Mouse (Mus musculus): ENCODE results near the gene Fam3b. TPM values are rescaled to one million over a fixed set of nuclear protein-coding genes. Genes with fewer than 3 reads are reported as not detected.

Fam3b gene
- polyA plus RNA-seq, 1 experiment from 2014 or later: not detected

DNA sequence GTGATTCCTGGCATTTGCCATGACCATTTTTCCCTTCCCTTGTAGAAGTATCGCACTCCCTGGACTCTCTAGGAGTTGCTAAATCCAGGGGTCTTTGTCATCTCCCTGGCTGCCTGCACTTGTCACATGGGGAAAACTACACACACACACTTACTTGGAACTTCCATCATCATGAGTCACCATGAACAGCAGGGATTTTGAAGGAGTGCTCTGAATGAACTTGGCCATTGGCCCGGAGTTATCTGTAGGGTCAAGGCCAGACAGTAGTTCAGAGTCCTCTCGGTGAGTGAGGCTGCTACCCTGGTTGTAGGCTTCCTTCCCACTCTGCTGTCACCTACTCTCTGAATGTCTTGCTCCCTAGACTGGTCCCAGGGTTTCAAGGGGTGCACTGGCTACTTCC, 39.0 kb downstream of the Fam3b start:
- Histone ChIP-seq H3K27ac (no peak overlapping the region), H3K9me3 (no peaks in the 10 kb centered on the region), H3K27me3 (ENCODE audit: insufficient read depth, poor library complexity, severe bottlenecking) (0 out of 2 replicates have a peak, but pooled peaks cover 4% of the 10 kb centered on the region), H3K4me1 (no peaks in the 10 kb centered on the region), H3K4me3 (no peak overlapping the region), H3K36me3 (no peaks in the 10 kb centered on the region)
- WGBS: 74% methylated on average over 3 of the region's 3 CpGs
- no peak for DNase-seq (ENCODE audit: low spot score)

DNA sequence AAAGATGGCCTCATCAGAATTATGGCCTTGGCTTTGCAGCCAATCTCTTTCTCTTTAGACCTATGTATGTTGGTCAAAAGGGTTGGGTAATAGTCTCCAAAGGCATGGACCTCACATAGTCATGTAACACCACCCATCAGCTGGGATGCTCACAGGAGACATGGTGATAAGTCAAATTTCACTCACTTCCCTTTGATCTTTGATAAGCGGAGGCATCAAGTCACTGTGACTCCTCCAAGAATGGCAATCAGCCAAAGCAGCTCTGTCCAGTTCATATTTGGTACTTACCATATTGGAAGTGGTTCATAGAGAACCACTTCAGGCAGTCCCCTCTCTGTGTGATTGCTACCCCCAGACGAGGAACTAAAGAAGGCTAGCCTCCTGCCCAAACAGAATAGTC, 39.9 kb downstream of the Fam3b start:
- Histone ChIP-seq H3K27me3 (ENCODE audit: insufficient read depth, poor library complexity, severe bottlenecking) (0 out of 2 replicates have a peak, but pooled peaks cover 4% of the 10 kb centered on the region), H3K27ac (no peak overlapping the region), H3K4me1 (no peaks in the 10 kb centered on the region), H3K36me3 (no peaks in the 10 kb centered on the region), H3K4me3 (no peak overlapping the region), H3K9me3 (no peaks in the 10 kb centered on the region)
- 85% methylated on average over 2 of the region's 2 CpGs for WGBS
- no peak for DNase-seq (ENCODE audit: low spot score)

DNA sequence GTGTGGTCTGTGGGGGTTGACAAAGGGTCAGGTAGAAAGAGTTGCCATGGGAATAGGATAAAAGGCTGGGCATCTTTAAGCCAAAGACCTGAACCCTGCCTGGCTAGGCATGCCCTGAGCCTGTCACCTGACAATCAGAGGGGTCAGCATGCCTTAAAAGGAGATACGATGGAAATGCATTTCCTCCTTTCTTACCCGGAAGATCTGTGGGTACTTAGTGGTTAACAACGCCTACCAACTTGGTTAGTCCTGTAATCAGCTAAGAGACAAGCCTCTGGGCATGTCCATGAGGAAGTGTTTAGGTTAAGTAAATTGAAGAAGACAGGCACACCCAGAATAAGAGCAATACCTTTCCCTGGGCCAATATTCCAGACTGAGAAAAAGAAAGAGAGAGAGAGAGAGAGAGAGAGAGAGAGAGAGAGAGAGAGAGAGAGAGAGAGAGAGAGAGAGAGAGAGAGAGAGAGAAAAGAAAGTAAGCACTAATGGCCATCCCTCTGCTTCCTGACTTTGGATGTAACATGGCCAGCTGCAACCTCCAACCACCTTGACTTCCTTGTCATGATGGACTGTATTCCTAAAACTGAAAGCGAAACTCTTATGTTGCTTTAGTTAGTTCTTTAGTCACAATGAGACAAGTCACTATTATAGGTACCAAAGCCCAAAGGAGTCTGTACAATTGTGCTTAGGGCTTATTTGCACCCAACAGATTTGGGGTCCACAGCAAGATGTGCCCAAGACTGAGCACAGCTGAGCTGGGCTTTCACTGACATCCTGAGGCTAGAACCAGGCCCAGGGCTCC, 46.4 kb downstream of the Fam3b start:
- WGBS: 84% methylated on average over 4 of the region's 4 CpGs
- H3K9me3 ChIP-seq: no peaks in the 10 kb centered on the region
- H3K4me1 ChIP-seq: no peaks in the 10 kb centered on the region; the same call in 1 of the 2 replicates
- H3K27ac ChIP-seq: no peak overlapping the region
- DNase-seq (ENCODE audit: low spot score): no peak
- H3K36me3 ChIP-seq: no peaks in the 10 kb centered on the region
- H3K4me3 ChIP-seq: no peak overlapping the region
- H3K27me3 ChIP-seq (ENCODE audit: insufficient read depth, poor library complexity, severe bottlenecking): 0 out of 2 replicates have a peak, but pooled peaks cover 7% of the 10 kb centered on the region

DNA sequence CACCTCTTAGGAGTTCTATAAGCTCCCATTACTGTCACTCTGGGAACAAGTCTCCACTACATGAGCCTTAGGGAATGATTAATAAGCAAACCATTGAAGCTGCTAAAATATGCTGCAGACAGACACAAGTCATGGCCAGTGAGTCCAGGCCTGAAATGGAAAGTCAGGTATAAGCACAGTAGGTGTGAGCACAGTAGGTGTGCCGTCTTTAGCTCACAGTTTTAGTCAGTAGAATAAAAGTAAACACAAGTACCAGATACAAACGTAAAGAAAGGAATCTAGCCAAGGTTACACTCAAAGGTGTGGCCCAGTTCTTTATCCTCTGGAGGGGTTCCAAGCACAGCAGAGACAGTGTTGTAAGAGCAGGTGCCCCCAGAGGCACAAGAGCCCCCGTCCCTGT, 47.1 kb downstream of the Fam3b start:
- H3K27ac ChIP-seq: no peak overlapping the region
- H3K36me3 ChIP-seq: no peaks in the 10 kb centered on the region
- H3K27me3 ChIP-seq (ENCODE audit: insufficient read depth, poor library complexity, severe bottlenecking): 0 out of 2 replicates have a peak, but pooled peaks cover 4% of the 10 kb centered on the region
- no peaks in the 10 kb centered on the region for H3K9me3 ChIP-seq
- 76% methylated on average over 3 of the region's 3 CpGs for WGBS
- H3K4me3 ChIP-seq: no peak overlapping the region
- H3K4me1 ChIP-seq: no peaks in the 10 kb centered on the region; the same call in 1 of the 2 replicates
- no peak for DNase-seq (ENCODE audit: low spot score)

- H3K4me1 ChIP-seq: no peaks in the 10 kb centered on the region; the same call in 1 of the 2 replicates
- H3K36me3 ChIP-seq: no peaks in the 10 kb centered on the region
- no peak overlapping the region for H3K4me3 ChIP-seq
- no peak overlapping the region for H3K27ac ChIP-seq
- WGBS: 41% methylated on average over 4 of the region's 4 CpGs
- H3K27me3 ChIP-seq (ENCODE audit: insufficient read depth, poor library complexity, severe bottlenecking): 0 out of 2 replicates have a peak, but pooled peaks cover 4% of the 10 kb centered on the region
- DNase-seq (ENCODE audit: low spot score): no peak
- H3K9me3 ChIP-seq: no peaks in the 10 kb centered on the region
Observed at GRCm38 (mm10) chr16:97466182-97466957, 48.2 kb downstream of the Fam3b start.

DNA sequence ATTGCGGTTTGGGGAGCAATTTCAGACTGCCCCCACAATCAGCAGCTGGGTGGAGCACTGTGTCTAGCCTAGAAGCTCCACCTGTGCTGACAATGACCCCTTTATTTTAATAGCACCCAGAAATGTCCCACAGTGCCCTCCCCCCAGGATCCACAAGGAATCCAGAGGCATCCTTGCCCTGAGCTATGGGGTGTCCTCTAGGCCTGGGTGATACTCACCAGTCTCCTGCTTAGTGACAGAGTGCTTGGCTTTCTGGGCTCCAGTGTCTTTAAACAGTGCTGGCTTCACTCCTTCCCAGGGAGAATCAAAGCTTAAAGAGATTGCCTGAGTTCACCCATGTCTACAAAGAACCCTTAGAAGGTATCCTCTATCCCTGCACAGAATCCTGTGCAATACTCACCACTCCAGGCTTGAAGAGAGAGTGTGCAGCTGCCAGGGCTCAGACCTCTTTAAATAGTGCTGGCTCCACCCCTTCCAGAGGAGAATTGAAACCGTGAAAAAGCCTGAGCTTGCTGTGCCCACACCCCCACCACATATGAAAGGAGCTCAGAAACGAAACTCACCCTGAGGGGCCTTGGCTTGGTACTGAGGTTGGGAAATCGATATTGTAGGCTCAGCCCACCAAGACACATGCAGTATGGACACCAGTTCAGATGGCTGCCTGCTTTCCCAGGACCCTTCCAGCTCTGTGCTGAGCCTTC, 52.0 kb downstream of the Fam3b start, which contains the start of gene Mx1:
Mx1 (minus strand) TSS at position 427 of the 701 bp plus-strand sequence.
- no peak within 1 kb of the TSS for H3K27ac ChIP-seq
- no peak for DNase-seq (ENCODE audit: low spot score)
- H3K4me3 ChIP-seq: no peak within 1 kb of the TSS
- 47% methylated on average over 4 of the region's 4 CpGs for WGBS
- no peaks in the 10 kb centered on the region; the same call in 1 of the 2 replicates for H3K4me1 ChIP-seq
- H3K36me3 ChIP-seq: no peaks in the 10 kb centered on the region
- H3K9me3 ChIP-seq: no peaks in the 10 kb centered on the region
- H3K27me3 ChIP-seq (ENCODE audit: insufficient read depth, poor library complexity, severe bottlenecking): no peaks in the 10 kb centered on the region

- Histone ChIP-seq H3K9me3 (no peaks in the 10 kb centered on the region), H3K27ac (no peak overlapping the region), H3K4me1 (no peaks in the 10 kb centered on the region; the same call in 1 of the 2 replicates), H3K27me3 (ENCODE audit: insufficient read depth, poor library complexity, severe bottlenecking) (no peaks in the 10 kb centered on the region), H3K36me3 (no peaks in the 10 kb centered on the region), H3K4me3 (no peak overlapping the region)
- no peak for DNase-seq (ENCODE audit: low spot score)
- WGBS: 63% methylated on average over 2 of the region's 2 CpGs
Observed at GRCm38 (mm10) chr16:97461271-97461670, 53.3 kb downstream of the Fam3b start.

GRCm38 (mm10) chr16:97459831-97460230, 54.8 kb downstream of the Fam3b start:
- DNase-seq (ENCODE audit: low spot score): no peak
- no peaks in the 10 kb centered on the region for H3K36me3 ChIP-seq
- WGBS: 72% methylated on average over 1 of the region's 1 CpGs
- no peaks in the 10 kb centered on the region for H3K27me3 ChIP-seq (ENCODE audit: insufficient read depth, poor library complexity, severe bottlenecking)
- H3K4me3 ChIP-seq: no peak overlapping the region
- no peak overlapping the region for H3K27ac ChIP-seq
- H3K9me3 ChIP-seq: no peaks in the 10 kb centered on the region
- H3K4me1 ChIP-seq: no peaks in the 10 kb centered on the region; the same call in 1 of the 2 replicates

DNA sequence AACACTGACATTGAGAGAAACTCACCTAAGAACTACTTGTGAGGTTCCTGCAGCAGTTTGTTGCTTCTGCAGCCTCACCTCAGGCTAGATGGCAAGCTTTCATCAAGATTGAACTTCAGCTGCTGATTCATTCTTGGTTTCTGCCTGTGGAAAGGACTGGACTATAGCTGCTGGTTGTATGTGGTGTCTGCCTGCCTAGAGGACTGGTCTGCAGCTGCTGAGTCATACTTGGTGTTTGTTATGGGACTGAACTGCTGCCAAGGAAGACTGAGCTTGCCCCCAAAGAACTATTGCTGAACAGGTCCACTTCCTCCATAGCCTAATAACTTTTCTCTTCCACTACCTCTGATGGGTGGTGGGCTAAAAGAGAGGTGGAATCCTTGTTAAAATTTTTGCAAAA, 67.2 kb downstream of the Fam3b start:
- H3K27me3 ChIP-seq (ENCODE audit: insufficient read depth, poor library complexity, severe bottlenecking): 0 out of 2 replicates have a peak, but pooled peaks cover 4% of the 10 kb centered on the region
- DNase-seq (ENCODE audit: low spot score): no peak
- H3K27ac ChIP-seq: no peak overlapping the region
- 0 out of 2 replicates have a peak, but pooled peaks cover 5% of the 10 kb centered on the region for H3K4me1 ChIP-seq
- no peak overlapping the region for H3K4me3 ChIP-seq
- no peaks in the 10 kb centered on the region for H3K36me3 ChIP-seq
- no peaks in the 10 kb centered on the region for H3K9me3 ChIP-seq

- no peaks in the 10 kb centered on the region for H3K36me3 ChIP-seq
- H3K27me3 ChIP-seq (ENCODE audit: insufficient read depth, poor library complexity, severe bottlenecking): 0 out of 2 replicates have a peak, but pooled peaks cover 4% of the 10 kb centered on the region
- no peaks in the 10 kb centered on the region for H3K9me3 ChIP-seq
- H3K27ac ChIP-seq: no peak overlapping the region
- H3K4me3 ChIP-seq: no peak overlapping the region
- H3K4me1 ChIP-seq: no peaks in the 10 kb centered on the region
- no peak for DNase-seq (ENCODE audit: low spot score)
- 45% methylated on average over 14 of the region's 14 CpGs for WGBS
Observed at GRCm38 (mm10) chr16:97443670-97444263, 70.8 kb downstream of the Fam3b start.

- Histone ChIP-seq H3K9me3 (no peaks in the 10 kb centered on the region), H3K36me3 (no peaks in the 10 kb centered on the region), H3K4me1 (no peaks in the 10 kb centered on the region), H3K4me3 (no peak overlapping the region), H3K27ac (no peak overlapping the region), H3K27me3 (ENCODE audit: insufficient read depth, poor library complexity, severe bottlenecking) (no peaks in the 10 kb centered on the region)
- 76% methylated on average over 9 of the region's 9 CpGs for WGBS
- DNase-seq (ENCODE audit: low spot score): no peak
Observed at GRCm38 (mm10) chr16:97441967-97442366, 72.6 kb downstream of the Fam3b start.

GRCm38 (mm10) chr16:97438191-97438590, 76.4 kb downstream of the Fam3b start:
- no peak for DNase-seq (ENCODE audit: low spot score)
- WGBS: 67% methylated on average over 3 of the region's 3 CpGs
- Histone ChIP-seq H3K4me1 (no peaks in the 10 kb centered on the region), H3K9me3 (no peaks in the 10 kb centered on the region), H3K27me3 (ENCODE audit: insufficient read depth, poor library complexity, severe bottlenecking) (no peaks in the 10 kb centered on the region), H3K4me3 (no peak overlapping the region), H3K36me3 (no peaks in the 10 kb centered on the region), H3K27ac (no peak overlapping the region)

Data from heart, embryonic 10.5 days (tissue).